Mouse (Mus musculus): Measurements from ENCODE around the gene Selp.

DNA sequence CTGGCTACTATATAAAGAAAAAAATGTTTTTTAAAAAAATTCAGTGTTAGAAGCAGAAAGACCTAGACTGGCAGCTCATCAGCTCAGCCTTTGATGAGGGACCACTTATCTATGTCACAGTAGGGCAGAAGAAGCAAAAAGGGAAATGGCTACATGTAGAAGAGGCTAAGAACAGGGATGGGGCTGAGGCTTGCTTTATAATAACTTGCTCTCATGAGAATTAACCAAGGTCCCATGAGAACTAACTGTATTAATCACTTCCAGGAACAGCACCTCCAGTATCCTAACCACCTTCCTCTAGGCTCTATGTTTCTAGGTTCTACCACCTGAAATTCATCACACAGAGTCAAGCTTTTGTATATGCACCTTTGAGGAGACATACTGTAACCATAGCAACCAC, 61.8 kb downstream of the Selp start:
- no peak for TF ChIP-seq POLR2AphosphoS5 (IDR thresholded peaks at IDR 0.05; ENCODE audit: borderline replicate concordance, low read depth, low read length)
- no peak for TF ChIP-seq MAFK (IDR thresholded peaks at IDR 0.05; ENCODE audit: borderline replicate concordance, low read depth, low read length)
- TF ChIP-seq POLR2A (IDR thresholded peaks at IDR 0.05; ENCODE audit: control insufficient read depth in 1 of 2, insufficient read depth in 1 of 2, low read depth in 1 of 2, low read length in 2 of 2, poor library complexity in 1 of 2), result no peak
- TF ChIP-seq MAX (IDR thresholded peaks at IDR 0.05; ENCODE audit: low read length), result no peak
- TF ChIP-seq CTCF (IDR thresholded peaks at IDR 0.05 in 2 of 3, conservative IDR thresholded peaks at IDR 0.05 in 1 of 3; ENCODE audit: control insufficient read depth in 1 of 3, insufficient read depth in 1 of 3, low read depth in 2 of 3, low read length in 3 of 3, poor library complexity in 1 of 3, severe bottlenecking in 1 of 3), result no peak

Measured in MEL (cell line).